Mouse (Mus musculus): ENCODE results near the gene Nmur1. TPM values are rescaled to one million over a fixed set of nuclear protein-coding genes. Genes with fewer than 3 reads are reported as not detected.

Gene Nmur1
- total and polyA plus RNA-seq, 3 experiments: not detected

- peak overlapping the region; percentile 83 for H3K9ac ChIP-seq (ENCODE audit: control insufficient read depth, low read depth, low read length, poor library complexity, severe bottlenecking)
- H3K9me3 ChIP-seq (replicated peaks; ENCODE audit: insufficient read depth, low read length): no peaks in the 10 kb centered on the region
- H3K4me1 ChIP-seq (ENCODE audit: control insufficient read depth in 1 of 2, insufficient read depth in 2 of 2, low read length in 2 of 2): peaks cover 12 to 23% of the 10 kb centered on the region in 2 experiments
- peaks cover 49% of the 10 kb centered on the region for H3K79me2 ChIP-seq (ENCODE audit: control insufficient read depth, insufficient read depth, low read length, poor library complexity)
- H3K4me3 ChIP-seq (ENCODE audit: control insufficient read depth in 1 of 2, insufficient read depth in 1 of 2, low read depth in 2 of 2, low read length in 2 of 2): peak overlapping the region; percentile 76 to 93
- TF ChIP-seq TBP (IDR thresholded peaks at IDR 0.05; ENCODE audit: low read depth, low read length) (0 out of 2 replicates have a peak, but pooled peaks have one; percentile 6), GATA1 (IDR thresholded peaks at IDR 0.05; ENCODE audit: low read depth, low read length) (peak; percentile 29; the same call in 1 of the 2 replicates), SMC3 (IDR thresholded peaks at IDR 0.05; ENCODE audit: low read depth, low read length) (no peak), MYC (IDR thresholded peaks at IDR 0.05; ENCODE audit: low read depth, low read length) (0 out of 2 replicates have a peak, but pooled peaks have one; percentile 17)
- DNase-seq (ENCODE audit: low read depth, low spot score): peak; percentile 70
- peak overlapping the region; percentile 81 for H3K27ac ChIP-seq (ENCODE audit: control insufficient read depth, low read depth, low read length)
- H3K36me3 ChIP-seq (ENCODE audit: control insufficient read depth in 1 of 2, insufficient read depth in 2 of 2, low read length in 2 of 2): peaks cover 25 to 42% of the 10 kb centered on the region in 2 experiments
- H3K27me3 ChIP-seq (ENCODE audit: control insufficient read depth in 1 of 2, insufficient read depth in 2 of 2, low read length in 2 of 2): no peaks in the 10 kb centered on the region
These were observed 65.6 kb downstream of the Nmur1 start for GRCm38 (mm10) chr1:86360441-86360840.

GRCm38 (mm10) chr1:86359798-86360179 lies 66.2 kb downstream of the Nmur1 start:
- Histone ChIP-seq H3K36me3 (ENCODE audit: control insufficient read depth in 1 of 2, insufficient read depth in 2 of 2, low read length in 2 of 2) (peaks cover 30 to 48% of the 10 kb centered on the region in 2 experiments), H3K4me1 (ENCODE audit: control insufficient read depth in 1 of 2, insufficient read depth in 2 of 2, low read length in 2 of 2) (peaks cover 12 to 30% of the 10 kb centered on the region in 2 experiments), H3K9me3 (replicated peaks; ENCODE audit: insufficient read depth, low read length) (no peaks in the 10 kb centered on the region)

GRCm38 (mm10) chr1:86358906-86359797 lies 66.9 kb downstream of the Nmur1 start, which contains the start of gene Ncl:
Gene Ncl (minus strand): TSS chr1:86359400.
- Histone ChIP-seq H3K4me3 (ENCODE audit: control insufficient read depth in 1 of 2, insufficient read depth in 1 of 2, low read depth in 2 of 2, low read length in 2 of 2) (peak within 1 kb of the TSS; percentile 76 to 99), H3K79me2 (ENCODE audit: control insufficient read depth, insufficient read depth, low read length, poor library complexity) (peaks cover 59% of the 10 kb centered on the region), H3K9ac (ENCODE audit: control insufficient read depth, low read depth, low read length, poor library complexity, severe bottlenecking) (peak within 1 kb of the TSS; percentile 100), H3K4me1 (ENCODE audit: control insufficient read depth in 1 of 2, insufficient read depth in 2 of 2, low read length in 2 of 2) (peaks cover 12 to 31% of the 10 kb centered on the region in 2 experiments), H3K27ac (ENCODE audit: control insufficient read depth, low read depth, low read length) (peak within 1 kb of the TSS; percentile 97), H3K9me3 (replicated peaks; ENCODE audit: insufficient read depth, low read length) (no peaks in the 10 kb centered on the region), H3K27me3 (ENCODE audit: control insufficient read depth in 1 of 2, insufficient read depth in 2 of 2, low read length in 2 of 2) (no peaks in the 10 kb centered on the region), H3K36me3 (ENCODE audit: control insufficient read depth in 1 of 2, insufficient read depth in 2 of 2, low read length in 2 of 2) (peaks cover 33 to 55% of the 10 kb centered on the region in 2 experiments)
- peak; percentile 98 for DNase-seq (ENCODE audit: low read depth, low spot score)
- TF ChIP-seq GABPA (IDR thresholded peaks at IDR 0.05; ENCODE audit: low read depth, low read length) (no peak), RCOR1 (IDR thresholded peaks at IDR 0.05; ENCODE audit: low read depth, low read length) (no peak), GATA1 (IDR thresholded peaks at IDR 0.05; ENCODE audit: low read depth, low read length) (no peak), CHD1 (IDR thresholded peaks at IDR 0.05; ENCODE audit: low read depth, low read length) (no peak; the same call in 1 of the 2 replicates), BHLHE40 (IDR thresholded peaks at IDR 0.05; ENCODE audit: borderline replicate concordance, low read depth, low read length) (no peak), POLR2A (IDR thresholded peaks at IDR 0.05; ENCODE audit: control insufficient read depth in 1 of 2, insufficient read depth in 1 of 2, low read depth in 1 of 2, low read length in 2 of 2, poor library complexity in 1 of 2) (peak; percentile 91 to 99), JUND (IDR thresholded peaks at IDR 0.05; ENCODE audit: low read depth, low read length) (no peak), E2F4 (IDR thresholded peaks at IDR 0.05; ENCODE audit: borderline replicate concordance, low read depth, low read length) (no peak), ZKSCAN1 (IDR thresholded peaks at IDR 0.05; ENCODE audit: low read depth, low read length) (no peak), TAL1 (IDR thresholded peaks at IDR 0.05; ENCODE audit: low read length) (no peak), KAT2A (conservative IDR thresholded peaks at IDR 0.05; ENCODE audit: low read depth, low read length) (0 out of 2 replicates have a peak, but pooled peaks have one; percentile 32), MYC (IDR thresholded peaks at IDR 0.05; ENCODE audit: low read depth, low read length) (peak; percentile 75; the same call in 1 of the 2 replicates), MXI1 (IDR thresholded peaks at IDR 0.05; ENCODE audit: low read depth, low read length) (peak; percentile 19), POLR2AphosphoS2 (IDR thresholded peaks at IDR 0.05; ENCODE audit: low read length) (peak; percentile 99), ELF1 (IDR thresholded peaks at IDR 0.05; ENCODE audit: low read depth, low read length) (0 out of 2 replicates have a peak, but pooled peaks have one; percentile 22), SMC3 (IDR thresholded peaks at IDR 0.05; ENCODE audit: low read depth, low read length) (no peak), EP300 (IDR thresholded peaks at IDR 0.05; ENCODE audit: low read depth in 1 of 2, low read length in 2 of 2) (no peak), USF2 (IDR thresholded peaks at IDR 0.05; ENCODE audit: borderline replicate concordance in 1 of 2, insufficient read depth in 1 of 2, low read depth in 1 of 2, low read length in 2 of 2) (peak; percentile 47 to 77; a peak in 3 of 4 replicates)

More at GRCm38 (mm10) chr1:86359798-86360179, 66.2 kb downstream of the Nmur1 start:
- peak; percentile 83 for DNase-seq (ENCODE audit: low read depth, low spot score)
- Histone ChIP-seq H3K27ac (ENCODE audit: control insufficient read depth, low read depth, low read length) (peak overlapping the region; percentile 81), H3K9ac (ENCODE audit: control insufficient read depth, low read depth, low read length, poor library complexity, severe bottlenecking) (peak overlapping the region; percentile 83), H3K4me3 (ENCODE audit: control insufficient read depth in 1 of 2, insufficient read depth in 1 of 2, low read depth in 2 of 2, low read length in 2 of 2) (peak overlapping the region; percentile 76 to 93), H3K79me2 (ENCODE audit: control insufficient read depth, insufficient read depth, low read length, poor library complexity) (peaks cover 55% of the 10 kb centered on the region), H3K27me3 (ENCODE audit: control insufficient read depth in 1 of 2, insufficient read depth in 2 of 2, low read length in 2 of 2) (no peaks in the 10 kb centered on the region)
- TF ChIP-seq RCOR1 (IDR thresholded peaks at IDR 0.05; ENCODE audit: low read depth, low read length) (no peak), POLR2A (IDR thresholded peaks at IDR 0.05; ENCODE audit: control insufficient read depth in 1 of 2, insufficient read depth in 1 of 2, low read depth in 1 of 2, low read length in 2 of 2, poor library complexity in 1 of 2) (peak; percentile 24 to 76; a peak in 1 of 4 replicates), POLR2AphosphoS2 (IDR thresholded peaks at IDR 0.05; ENCODE audit: low read length) (no peak), ELF1 (IDR thresholded peaks at IDR 0.05; ENCODE audit: low read depth, low read length) (no peak; the same call in 1 of the 2 replicates), SMC3 (IDR thresholded peaks at IDR 0.05; ENCODE audit: low read depth, low read length) (no peak), TCF12 (IDR thresholded peaks at IDR 0.05; ENCODE audit: low read depth, low read length) (no peak), USF1 (IDR thresholded peaks at IDR 0.05; ENCODE audit: low read depth, low read length) (no peak), MEF2A (IDR thresholded peaks at IDR 0.05; ENCODE audit: extremely low read depth, insufficient replicate concordance, low read depth, low read length, poor library complexity, severe bottlenecking) (no peak), SIN3A (IDR thresholded peaks at IDR 0.05; ENCODE audit: low read length) (peak; percentile 45)
